Comparison of ENCODE assay signal across 17 mouse cellular contexts in genomic region chr9:108187616-108188015, GRCm38 (mm10). TPM values are rescaled to one million over a fixed set of nuclear protein-coding genes. Genes with fewer than 3 reads are reported as not detected.
A peak's percentile ranks its signal among the peaks of the same experiment; 100 is the strongest.
DNase-seq lines count a peak whose midpoint lies in the region; ATAC-seq and TF ChIP-seq lines count a peak whose summit lies in the region.
"Had no signal": no experiment of that assay in that cellular context is flagged by ENCODE, and none has a peak within 500 bp of the region (broad histone marks: within the 10 kb centered on the region; RNA-seq: fewer than 3 reads in every experiment).

No protein-coding gene starts in this region.

- H3K27me3 ChIP-seq in forebrain, embryonic 13.5 days = no peaks in the 10 kb centered on the region
- H3K27me3 ChIP-seq in forebrain, embryonic 10.5 days (ENCODE audit: poor library complexity, severe bottlenecking) = peaks cover 47% of the 10 kb centered on the region

- H3K27ac ChIP-seq in forebrain, embryonic 13.5 days = no peak overlapping the region
- H3K27ac ChIP-seq in forebrain, embryonic 10.5 days = no peak overlapping the region
- peak overlapping the region; percentile 96 for H3K27ac ChIP-seq in layer of hippocampus, adult 2 months
- H3K27ac ChIP-seq in olfactory bulb, adult 2 months (ENCODE audit: insufficient read depth, low read depth, low read length) = peak overlapping the region; percentile 59
- H3K27ac ChIP-seq: intestine, embryonic 15.5 days; limb, embryonic 13.5 days; liver, embryonic 14.5 days had no signal

- ATAC-seq in forebrain, embryonic 13.5 days = no peak
- ATAC-seq: intestine, embryonic 15.5 days had no signal

- peak overlapping the region; percentile 81 for H3K4me2 ChIP-seq in forebrain, embryonic 13.5 days
- H3K4me2 ChIP-seq: heart, embryonic 11.5 days; intestine, embryonic 15.5 days; limb, embryonic 13.5 days had no signal

- intact Hi-C loops in heart, postnatal 25 days (cut with DNase I) = no loop called here

- TF ChIP-seq CTCF in layer of hippocampus, adult 2 months (conservative IDR thresholded peaks at IDR 0.05) = no peak
- TF ChIP-seq CTCF in olfactory bulb, adult 2 months (IDR thresholded peaks at IDR 0.05; ENCODE audit: insufficient read depth, low read depth, low read length) = no peak

- DNase-seq in forebrain, embryonic 10.5 days (ENCODE audit: extremely low spot score, low spot score) = no peak
- no peak for DNase-seq in layer of hippocampus, adult 2 months (ENCODE audit: low spot score in 2 of 2)
- DNase-seq in layer of hippocampus, postnatal 14 days (ENCODE audit: low spot score in 2 of 2) = no peak
- DNase-seq in right cerebral cortex, adult 18-20 months = peak; percentile 81
- DNase-seq in right cerebral cortex, postnatal 4 days = no peak
- no peak for DNase-seq in heart, postnatal 25 days (ENCODE audit: low spot score)
- DNase-seq: adrenal gland, adult 2 months; heart, postnatal 14 days; layer of hippocampus, postnatal 36 days had no signal

- peaks cover 24% of the 10 kb centered on the region for H3K4me1 ChIP-seq in forebrain, embryonic 13.5 days
- peaks cover 19% of the 10 kb centered on the region for H3K4me1 ChIP-seq in forebrain, embryonic 10.5 days
- H3K4me1 ChIP-seq in olfactory bulb, adult 2 months (ENCODE audit: control insufficient read depth, insufficient read depth, low read length) = peaks cover 24% of the 10 kb centered on the region

- 52% methylated on average over 6 of the region's 6 CpGs for WGBS in forebrain, embryonic 13.5 days
- WGBS in forebrain, embryonic 10.5 days = 44% methylated on average over 6 of the region's 6 CpGs
- WGBS in olfactory bulb, adult 2 months = 15% methylated on average over 6 of the region's 6 CpGs

- H3K36me3 ChIP-seq in forebrain, embryonic 13.5 days (ENCODE audit: poor library complexity, severe bottlenecking) = no peaks in the 10 kb centered on the region
- no peaks in the 10 kb centered on the region for H3K36me3 ChIP-seq in forebrain, embryonic 10.5 days (replicated peaks)
- H3K36me3 ChIP-seq: intestine, embryonic 15.5 days; limb, embryonic 13.5 days had no signal

- 0 out of 2 replicates have a peak overlapping the region, but pooled peaks have one; percentile 12 for H3K9ac ChIP-seq in forebrain, embryonic 13.5 days
- H3K9ac ChIP-seq: intestine, embryonic 15.5 days; limb, embryonic 13.5 days; liver, embryonic 14.5 days had no signal

- TF ChIP-seq POLR2A in olfactory bulb, adult 2 months (IDR thresholded peaks at IDR 0.05; ENCODE audit: insufficient read depth, low read depth, low read length) = no peak

- no peaks in the 10 kb centered on the region for H3K9me3 ChIP-seq in forebrain, embryonic 13.5 days (replicated peaks)
- no peaks in the 10 kb centered on the region for H3K9me3 ChIP-seq in forebrain, embryonic 10.5 days
- H3K9me3 ChIP-seq: intestine, embryonic 15.5 days; limb, embryonic 13.5 days had no signal

- no peak overlapping the region for H3K4me3 ChIP-seq in forebrain, embryonic 13.5 days
- H3K4me3 ChIP-seq in forebrain, embryonic 10.5 days = no peak overlapping the region
- H3K4me3 ChIP-seq in layer of hippocampus, adult 2 months = peak overlapping the region; percentile 81
- peak overlapping the region; percentile 1; the same call in 1 of the 2 replicates for H3K4me3 ChIP-seq in olfactory bulb, adult 2 months (ENCODE audit: insufficient read depth, low read depth, low read length)
- H3K4me3 ChIP-seq: erythroblast, embryonic 14.5 days; intestine, embryonic 15.5 days; limb, embryonic 13.5 days; myocyte had no signal

RNA-seq across cellular contexts. Expression of gene Bsn, which starts 2.6 kb away (rescaled TPM):
- 4.7 TPM in 2 replicates for polyA plus RNA-seq in forebrain, embryonic 13.5 days (2015; fragmentation: Nextera tagmentation; extraction: Ambion mirVana)
- polyA plus RNA-seq in forebrain, embryonic 10.5 days (2016; fragmentation: Nextera tagmentation; extraction: Ambion mirVana) = 0.82 and 1.2 TPM in 2 replicates
- 100 to 1,000 TPM; 236 to 246 TPM for total RNA-seq in layer of hippocampus, adult 2 months (2021)
- 100 to 1,000 TPM; 203 to 219 TPM for total RNA-seq in layer of hippocampus, postnatal 14 days (2021)
- polyA plus RNA-seq in olfactory bulb, adult 2 months (2012; ENCODE audit: insufficient read depth, insufficient read length, low replicate concordance, missing spikeins) = not detected in 2 replicates
- under 1 TPM; 0.03 TPM for total RNA-seq in heart, postnatal 25 days (2021)

Comparison
In these comparisons a context has a peak if more than half of its experiments do, and no peak if none do; other contexts are left out.
1. H3K27ac ChIP-seq: peak in layer of hippocampus, adult 2 months (single experiment) and olfactory bulb, adult 2 months (single experiment); none in forebrain, embryonic 13.5 days (single experiment) and forebrain, embryonic 10.5 days (single experiment).
2. H3K4me3 ChIP-seq: peak in layer of hippocampus, adult 2 months (single experiment) and olfactory bulb, adult 2 months (single experiment); none in forebrain, embryonic 13.5 days (single experiment) and forebrain, embryonic 10.5 days (single experiment).
3. RNA of gene Bsn, which starts 2.6 kb away (total RNA-seq): 236 to 246 TPM in layer of hippocampus, adult 2 months and 203 to 219 TPM in layer of hippocampus, postnatal 14 days; 0.03 TPM in heart, postnatal 25 days; every median in the first group is over 100 times any median in the second.